8 mouse cellular contexts compared by ENCODE assay signal in the genomic region with DNA sequence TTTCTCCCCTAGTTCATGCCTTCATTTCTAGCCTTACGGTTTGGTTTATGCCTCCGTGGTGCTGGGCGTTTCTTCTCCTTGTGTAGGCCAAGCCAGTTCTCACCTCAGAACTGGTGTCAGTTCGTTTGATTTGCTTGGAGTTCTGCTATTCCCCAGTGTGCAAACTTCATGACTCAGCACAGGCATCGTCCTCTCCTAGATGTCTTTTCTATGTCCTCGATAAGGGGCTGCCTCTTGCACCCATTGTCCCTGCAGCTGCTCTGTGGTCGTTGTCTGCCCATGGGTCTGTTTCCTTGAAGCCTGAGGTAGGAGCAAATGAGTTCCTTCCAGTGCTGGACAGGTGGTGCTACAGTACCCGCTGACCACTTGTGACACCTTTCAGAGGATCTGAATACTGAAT. TPM values are rescaled to one million over a fixed set of nuclear protein-coding genes. Genes with fewer than 3 reads are reported as not detected.
DNase-seq lines count a peak whose midpoint lies in the region; ATAC-seq lines count a peak whose summit lies in the region.

No protein-coding gene starts in this region.

- peaks cover 16% of the 10 kb centered on the region for H3K4me1 ChIP-seq in forebrain, embryonic 16.5 days (replicated peaks; ENCODE audit: control insufficient read depth, insufficient read depth, low read length)
- peaks cover 11% of the 10 kb centered on the region for H3K4me1 ChIP-seq in liver, embryonic 11.5 days (replicated peaks; ENCODE audit: control insufficient read depth, insufficient read depth, low read length)
- H3K4me1 ChIP-seq in stomach, embryonic 14.5 days (ENCODE audit: control insufficient read depth, insufficient read depth, low read length) = peaks cover 9% of the 10 kb centered on the region; the same call in 1 of the 2 replicates

- H3K4me2 ChIP-seq in forebrain, embryonic 16.5 days (ENCODE audit: low read length) = peak overlapping the region; percentile 79
- H3K4me2 ChIP-seq in liver, embryonic 11.5 days = peak overlapping the region; percentile 97
- peak overlapping the region; percentile 51 for H3K4me2 ChIP-seq in stomach, embryonic 14.5 days (replicated peaks; ENCODE audit: low read depth, low read length)

- H3K36me3 ChIP-seq in forebrain, embryonic 16.5 days (ENCODE audit: control insufficient read depth, insufficient read depth) = 0 out of 2 replicates have a peak, but pooled peaks cover 3% of the 10 kb centered on the region
- peaks cover 9% of the 10 kb centered on the region; the same call in 1 of the 2 replicates for H3K36me3 ChIP-seq in liver, embryonic 11.5 days (ENCODE audit: control insufficient read depth, insufficient read depth, low read length)
- peaks cover 15% of the 10 kb centered on the region; the same call in 1 of the 2 replicates for H3K36me3 ChIP-seq in stomach, embryonic 14.5 days (ENCODE audit: control insufficient read depth, insufficient read depth, low read length)

- peak overlapping the region; percentile 94 for H3K9ac ChIP-seq in forebrain, embryonic 16.5 days (replicated peaks; ENCODE audit: low read depth, low read length)
- peak overlapping the region; percentile 89 for H3K9ac ChIP-seq in liver, embryonic 11.5 days (ENCODE audit: low read depth, low read length)
- H3K9ac ChIP-seq in stomach, embryonic 14.5 days (replicated peaks; ENCODE audit: low read depth, low read length) = peak overlapping the region; percentile 83

- H3K9me3 ChIP-seq in forebrain, embryonic 16.5 days (ENCODE audit: control insufficient read depth, low read length) = no peaks in the 10 kb centered on the region
- H3K9me3 ChIP-seq in liver, embryonic 11.5 days (ENCODE audit: control insufficient read depth, low read length) = no peaks in the 10 kb centered on the region
- H3K9me3 ChIP-seq in stomach, embryonic 14.5 days (ENCODE audit: control insufficient read depth, low read depth, low read length) = no peaks in the 10 kb centered on the region

- peak overlapping the region; percentile 87 for H3K4me3 ChIP-seq in forebrain, embryonic 16.5 days (replicated peaks; ENCODE audit: low read length)
- H3K4me3 ChIP-seq in liver, embryonic 11.5 days (ENCODE audit: low read depth, low read length) = peak overlapping the region; percentile 81
- peak overlapping the region; percentile 73 for H3K4me3 ChIP-seq in stomach, embryonic 14.5 days (ENCODE audit: low read depth, low read length)

- 12% methylated on average over 8 of the region's 8 CpGs for WGBS in forebrain, embryonic 16.5 days
- WGBS in liver, embryonic 11.5 days = 11% methylated on average over 8 of the region's 8 CpGs
- WGBS in stomach, embryonic 14.5 days = 15% methylated on average over 8 of the region's 8 CpGs

- DNase-seq in kidney, adult 11 months = peak; percentile 6
- DNase-seq in kidney, adult 18-20 months = no peak
- DNase-seq in MN1 (ENCODE audit: low spot score) = peak; percentile 7
- DNase-seq in liver, embryonic 11.5 days (ENCODE audit: low spot score) = peak; percentile 39
- DNase-seq in adrenal gland, postnatal 25 days = no peak
- no peak for DNase-seq in adrenal gland, adult 18-20 months (ENCODE audit: low spot score in 2 of 2)

- no peaks in the 10 kb centered on the region for H3K27me3 ChIP-seq in forebrain, embryonic 16.5 days (replicated peaks; ENCODE audit: control insufficient read depth, insufficient read depth, low read length)
- H3K27me3 ChIP-seq in liver, embryonic 11.5 days (replicated peaks; ENCODE audit: control insufficient read depth, insufficient read depth, low read length) = no peaks in the 10 kb centered on the region
- no peaks in the 10 kb centered on the region for H3K27me3 ChIP-seq in stomach, embryonic 14.5 days (ENCODE audit: control insufficient read depth, insufficient read depth, low read length)

- ATAC-seq in forebrain, embryonic 16.5 days = 0 out of 2 replicates have a peak, but pooled peaks have one; percentile 0
- ATAC-seq in liver, embryonic 11.5 days (replicated peaks; ENCODE audit: low FRiP score) = peak; percentile 8; the same call in 1 of the 2 replicates
- no peak for ATAC-seq in stomach, embryonic 14.5 days (ENCODE audit: insufficient number of reproducible peaks, insufficient read depth, low FRiP score, low read depth)

- H3K27ac ChIP-seq in forebrain, embryonic 16.5 days (ENCODE audit: low read length) = peak overlapping the region; percentile 94
- H3K27ac ChIP-seq in liver, embryonic 11.5 days (ENCODE audit: low read depth, low read length) = peak overlapping the region; percentile 75
- peak overlapping the region; percentile 90; the same call in 1 of the 2 replicates for H3K27ac ChIP-seq in stomach, embryonic 14.5 days (ENCODE audit: low read length)

RNA-seq across cellular contexts. Expression of a gene that starts 0.8 kb away (rescaled TPM):
- polyA plus RNA-seq in forebrain, embryonic 16.5 days (2015; fragmentation: Nextera tagmentation; extraction: Ambion mirVana) = 19.3 and 21.6 TPM in 2 replicates
- 24.7 and 27.8 TPM in 2 replicates for polyA plus RNA-seq in liver, embryonic 11.5 days (2014; fragmentation: Nextera tagmentation; extraction: Ambion mirVana)
- 29.2 and 33.6 TPM in 2 replicates for polyA plus RNA-seq in stomach, embryonic 14.5 days (2014; fragmentation: Nextera tagmentation; extraction: Ambion mirVana)
- 55.9 and 66.4 TPM in 2 replicates for total RNA-seq in adrenal gland, postnatal 25 days (2021)
- 10 to 100 TPM; 33.4 to 44.0 TPM for total RNA-seq in adrenal gland, adult 18-20 months (2021)

RNA-seq across cellular contexts. Expression of a gene that starts 41.3 kb away (rescaled TPM):
- polyA plus RNA-seq in forebrain, embryonic 16.5 days (2015; fragmentation: Nextera tagmentation; extraction: Ambion mirVana) = 2.4 and 3.9 TPM in 2 replicates
- 30.2 and 36.1 TPM in 2 replicates for polyA plus RNA-seq in liver, embryonic 11.5 days (2014; fragmentation: Nextera tagmentation; extraction: Ambion mirVana)
- 8.2 and 10.8 TPM in 2 replicates for polyA plus RNA-seq in stomach, embryonic 14.5 days (2014; fragmentation: Nextera tagmentation; extraction: Ambion mirVana)
- total RNA-seq in adrenal gland, postnatal 25 days (2021) = 0.94 and 1.1 TPM in 2 replicates
- total RNA-seq in adrenal gland, adult 18-20 months (2021) = under 1 TPM; 0.10 to 0.29 TPM

RNA-seq across cellular contexts. Expression of a gene that starts 41.4 kb away (rescaled TPM):
- polyA plus RNA-seq in forebrain, embryonic 16.5 days (2015; fragmentation: Nextera tagmentation; extraction: Ambion mirVana) = 90.6 and 97.2 TPM in 2 replicates
- 89.0 and 96.2 TPM in 2 replicates for polyA plus RNA-seq in liver, embryonic 11.5 days (2014; fragmentation: Nextera tagmentation; extraction: Ambion mirVana)
- polyA plus RNA-seq in stomach, embryonic 14.5 days (2014; fragmentation: Nextera tagmentation; extraction: Ambion mirVana) = 81.2 and 83.8 TPM in 2 replicates
- total RNA-seq in adrenal gland, postnatal 25 days (2021) = 27.6 and 30.2 TPM in 2 replicates
- 10 to 100 TPM; 23.4 to 25.9 TPM for total RNA-seq in adrenal gland, adult 18-20 months (2021)

Comparison
In these comparisons a context has a peak if more than half of its experiments do, and no peak if none do; other contexts are left out.
1. DNase-seq: peak in kidney, adult 11 months (single experiment), MN1 (single experiment) and liver, embryonic 11.5 days (single experiment); none in kidney, adult 18-20 months (single experiment), adrenal gland, postnatal 25 days (single experiment) and adrenal gland, adult 18-20 months (0 of 2).
2. Peak in every context shown above with its lines, with median percentiles within 50 percentile points of each other: H3K27ac ChIP-seq, H3K4me2 ChIP-seq, H3K4me3 ChIP-seq and H3K9ac ChIP-seq.